Mouse (Mus musculus) embryonic facial prominence, embryonic 15.5 days (tissue): ENCODE results near the gene Itgb1bp2. TPM values are rescaled to one million over a fixed set of nuclear protein-coding genes. Genes with fewer than 3 reads are reported as not detected.
A peak's percentile ranks its signal among the peaks of the same experiment; 100 is the strongest.

Experiments
- ATAC-seq: fragments of 200-750 bp; cut with Nextera tagmentation; 2 replicates; pipeline ENCODE4 v1.8.0; 2017; ENCODE audit warnings: low read depth, moderate TSS enrichment; ENCODE audit not compliant: insufficient number of reproducible peaks, low FRiP score, low TSS enrichment
- H3K27ac ChIP-seq: fragments of 300-500 bp; sonication (generic); replicated peaks from 2 replicates; pipeline ENCODE4 v1.5.1; 2015; ENCODE audit warnings: mild to moderate bottlenecking, inconsistent platforms
- H3K27me3 ChIP-seq: fragments of 300-500 bp; sonication (generic); 2 replicates; pipeline ENCODE4 v1.6.1; 2015; ENCODE audit warnings: inconsistent platforms
- H3K36me3 ChIP-seq: fragments of 300-500 bp; sonication (generic); 2 replicates; pipeline ENCODE4 v1.6.1; 2015; ENCODE audit warnings: mild to moderate bottlenecking, inconsistent platforms
- H3K4me1 ChIP-seq: fragments of 300-500 bp; sonication (generic); 2 replicates; pipeline ENCODE4 v1.6.1; 2015; ENCODE audit warnings: inconsistent platforms
- H3K4me2 ChIP-seq: fragments of 300-500 bp; sonication (generic); replicated peaks from 2 replicates; pipeline ENCODE4 v1.6.1; 2015; ENCODE audit warnings: mild to moderate bottlenecking, inconsistent platforms
- H3K4me3 ChIP-seq: fragments of 300-500 bp; sonication (generic); replicated peaks from 2 replicates; pipeline ENCODE4 v1.5.1; 2015; ENCODE audit warnings: mild to moderate bottlenecking, inconsistent platforms
- H3K9ac ChIP-seq: fragments of 300-500 bp; sonication (generic); 2 replicates; pipeline ENCODE4 v1.6.1; 2015; ENCODE audit warnings: inconsistent platforms
- H3K9me3 ChIP-seq: fragments of 300-500 bp; sonication (generic); replicated peaks from 2 replicates; pipeline ENCODE4 v1.6.1; 2016; ENCODE audit warnings: inconsistent platforms
- WGBS: fragments of 180-500 bp; shearing (Covaris S2); methylation state at CpG from one replicate; pipeline ENCODE4 v1.1.7; 2015; 5-methylcytosine and 5-hydroxymethylcytosine counted together
- polyA plus RNA-seq: library from polyadenylated mRNA; unstranded; fragments of >200 nt; fragmentation: Nextera tagmentation; extraction: Ambion mirVana; gene quantifications from 2 replicates; pipeline ENCODE4 v1.2.1, GENCODE M21; 2015

Gene Itgb1bp2
- polyA plus RNA-seq, result 53.1 and 66.4 TPM in 2 replicates

DNA sequence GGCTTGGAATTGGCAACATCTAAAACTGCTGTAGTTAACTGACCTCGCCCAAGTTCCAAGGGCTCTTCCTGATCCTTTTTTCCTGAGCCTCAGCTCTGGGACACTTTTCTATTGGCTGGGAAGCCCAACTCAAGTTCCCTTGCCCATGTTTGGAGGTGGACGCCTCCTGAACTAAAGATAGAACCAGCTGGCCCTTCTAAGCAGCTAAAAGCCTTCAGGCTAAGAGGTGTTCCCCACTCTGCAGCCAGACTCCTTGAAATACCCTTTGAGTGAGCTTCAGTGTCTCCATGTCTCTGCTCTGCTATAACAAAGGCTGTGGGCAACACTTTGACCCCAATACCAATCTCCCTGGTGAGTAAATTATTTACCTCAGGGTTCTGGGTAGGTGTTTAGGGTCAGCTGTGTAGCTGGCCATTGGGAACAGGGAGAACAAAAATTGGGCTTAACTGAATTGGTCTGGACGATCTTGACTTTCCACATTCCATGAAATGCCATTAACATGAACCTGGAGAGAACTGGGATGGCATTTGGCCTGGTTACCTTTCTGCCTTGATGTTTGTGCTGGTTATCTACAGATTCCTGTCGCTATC is at the start of gene Itgb1bp2:
Gene Itgb1bp2 (plus strand): TSS at position 203 of the 590 bp plus-strand sequence.
- H3K36me3 ChIP-seq, result peaks cover 32% of the 10 kb centered on the region
- 63% methylated on average over 4 of the region's 4 CpGs for WGBS
- no peaks in the 10 kb centered on the region for H3K4me1 ChIP-seq
- H3K4me2 ChIP-seq, result no peak within 1 kb of the TSS
- no peak within 1 kb of the TSS for H3K9ac ChIP-seq
- no peak within 1 kb of the TSS for H3K4me3 ChIP-seq
- H3K9me3 ChIP-seq, result no peaks in the 10 kb centered on the region
- H3K27me3 ChIP-seq, result no peaks in the 10 kb centered on the region; the same call in 1 of the 2 replicates
- no peak within 1 kb of the TSS for H3K27ac ChIP-seq
- ATAC-seq, result no peak

DNA sequence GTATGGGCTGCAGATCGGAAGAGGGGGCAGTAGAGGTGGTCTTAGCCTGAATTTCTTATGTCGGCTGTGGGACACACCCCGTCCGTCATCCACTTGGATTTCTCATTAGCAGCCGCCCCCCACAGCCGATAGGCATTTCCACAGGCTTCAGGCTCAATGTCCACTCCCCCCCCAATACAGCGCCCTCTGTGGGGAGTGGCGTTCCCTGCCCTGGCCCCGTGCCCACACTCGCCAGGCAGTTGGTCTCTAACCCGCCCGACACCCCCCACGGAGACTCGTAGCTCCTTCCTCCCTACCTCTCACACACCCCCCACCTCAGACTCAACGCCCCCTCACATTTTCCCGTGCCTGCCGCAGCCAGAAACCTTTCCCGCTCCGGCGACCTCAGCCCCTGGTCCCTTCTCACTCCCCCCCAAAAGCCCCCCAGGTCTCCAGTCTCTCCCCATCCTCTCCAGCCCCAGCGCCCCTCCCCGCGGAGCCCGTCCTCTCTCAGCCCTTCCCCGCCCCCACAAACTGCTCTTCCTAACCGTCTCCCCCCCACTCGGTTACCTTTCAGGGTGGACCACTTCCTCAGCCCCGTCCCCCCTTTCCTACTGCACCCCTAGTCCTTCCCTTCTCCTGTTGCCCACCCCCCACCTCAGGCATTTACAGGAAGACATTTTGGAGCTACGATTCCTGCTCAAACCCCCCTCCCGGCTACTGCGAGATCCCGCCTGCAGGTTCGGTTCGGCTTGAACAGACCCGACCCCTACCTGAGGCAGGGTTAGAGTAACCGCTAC is 29.8 kb upstream of the Itgb1bp2 start:
- H3K27ac ChIP-seq, result peak overlapping the region; percentile 58; the same call in 1 of the 2 replicates
- no peaks in the 10 kb centered on the region for H3K9me3 ChIP-seq
- peak overlapping the region; percentile 57 for H3K4me2 ChIP-seq
- peak overlapping the region; percentile 60 for H3K4me3 ChIP-seq
- ATAC-seq, result peak; percentile 2; the same call in 1 of the 2 replicates
- WGBS, result 18% methylated on average over 33 of the region's 36 CpGs
- H3K9ac ChIP-seq, result peak overlapping the region; percentile 43
- no peaks in the 10 kb centered on the region for H3K27me3 ChIP-seq
- no peaks in the 10 kb centered on the region for H3K36me3 ChIP-seq
- peaks cover 11% of the 10 kb centered on the region for H3K4me1 ChIP-seq

DNA sequence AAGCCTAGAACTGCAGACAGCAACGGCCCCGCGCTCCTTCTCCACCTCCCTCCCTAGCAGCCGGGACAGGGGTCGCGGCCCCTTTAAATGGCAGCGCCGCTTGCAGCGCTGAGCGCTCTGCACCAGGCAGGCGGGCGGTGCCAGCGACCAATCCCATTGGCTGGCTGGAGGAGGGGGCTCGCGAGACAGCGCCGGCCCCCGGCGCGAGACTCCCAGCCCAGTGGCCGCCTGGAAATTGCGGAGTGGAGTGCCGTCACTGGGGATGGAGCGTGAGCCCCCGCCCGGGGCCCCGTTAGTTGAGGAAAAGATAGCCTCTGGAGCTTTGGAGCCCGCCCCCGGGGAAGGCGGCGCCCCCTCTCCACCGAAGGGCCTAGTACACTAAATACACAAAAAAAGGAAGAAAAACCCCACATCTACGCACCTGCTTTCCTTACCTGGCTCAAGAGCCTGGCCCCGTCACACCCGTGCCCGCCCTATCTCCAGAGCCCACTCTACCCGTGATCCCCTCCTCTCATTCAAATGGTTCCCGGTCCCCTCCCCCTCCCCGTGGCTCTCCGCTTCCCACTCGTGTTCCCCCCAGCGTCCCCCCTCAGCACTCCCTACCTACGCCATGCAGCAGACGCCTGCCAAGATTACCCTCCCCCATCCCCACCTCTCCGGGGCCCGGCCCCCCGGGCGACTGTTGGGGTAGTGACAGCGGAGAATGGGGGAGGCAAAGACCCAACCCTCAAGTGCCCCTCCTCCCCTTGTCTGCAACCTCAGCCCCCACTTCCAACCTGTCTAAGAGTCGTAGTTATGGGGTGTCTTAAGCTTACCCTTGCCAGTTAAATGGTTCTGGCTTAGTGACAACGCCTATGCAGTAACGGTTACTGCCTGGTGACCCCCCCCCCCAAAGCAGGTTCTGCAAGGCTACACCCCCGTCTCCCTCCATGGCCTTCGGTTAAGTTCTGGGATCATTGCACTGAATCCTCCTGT is 28.9 kb upstream of the Itgb1bp2 start:
- ATAC-seq, result peak; percentile 95
- peak overlapping the region; percentile 57 for H3K4me2 ChIP-seq

DNA sequence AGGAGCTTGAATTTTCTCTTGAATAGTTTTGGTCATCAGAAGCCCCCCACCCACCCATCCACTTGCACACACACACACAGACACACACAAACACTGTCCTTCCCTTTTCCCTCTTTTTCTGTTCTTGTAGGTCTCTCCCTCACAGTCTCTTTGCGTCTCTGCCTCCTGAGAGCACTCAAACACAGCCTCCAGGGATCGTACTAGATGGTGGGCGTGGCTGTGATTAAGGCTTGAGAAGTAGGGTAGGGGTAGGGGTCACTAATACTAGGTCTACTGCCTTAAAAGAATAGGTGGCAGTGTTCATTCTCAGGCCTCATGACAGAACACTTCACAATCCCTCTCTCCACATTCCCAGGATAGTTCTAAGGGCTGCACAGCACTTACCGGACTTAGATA is 28.2 kb upstream of the Itgb1bp2 start, which contains the start of gene Zmym3:
Gene Zmym3 (minus strand): TSS at position 150 of the 396 bp plus-strand sequence.
- H3K9me3 ChIP-seq, result no peaks in the 10 kb centered on the region
- peak within 1 kb of the TSS; percentile 57 for H3K4me2 ChIP-seq
- ATAC-seq, result no peak
- H3K4me3 ChIP-seq, result peak within 1 kb of the TSS; percentile 60
- H3K27me3 ChIP-seq, result no peaks in the 10 kb centered on the region
- H3K27ac ChIP-seq, result peak within 1 kb of the TSS; percentile 74
- H3K36me3 ChIP-seq, result no peaks in the 10 kb centered on the region
- 30% methylated on average over 4 of the region's 4 CpGs for WGBS
- H3K4me1 ChIP-seq, result peaks cover 11% of the 10 kb centered on the region
- no peak within 1 kb of the TSS for H3K9ac ChIP-seq

More for the DNA sequence above, 28.9 kb upstream of the Itgb1bp2 start:
- H3K9me3 ChIP-seq, result no peaks in the 10 kb centered on the region
- H3K4me3 ChIP-seq, result peak overlapping the region; percentile 60
- no peaks in the 10 kb centered on the region for H3K27me3 ChIP-seq
- H3K4me1 ChIP-seq, result peaks cover 11% of the 10 kb centered on the region
- H3K9ac ChIP-seq, result peak overlapping the region; percentile 43
- WGBS, result 14% methylated on average over 51 of the region's 54 CpGs
- no peaks in the 10 kb centered on the region for H3K36me3 ChIP-seq
- H3K27ac ChIP-seq, result peak overlapping the region; percentile 74

DNA sequence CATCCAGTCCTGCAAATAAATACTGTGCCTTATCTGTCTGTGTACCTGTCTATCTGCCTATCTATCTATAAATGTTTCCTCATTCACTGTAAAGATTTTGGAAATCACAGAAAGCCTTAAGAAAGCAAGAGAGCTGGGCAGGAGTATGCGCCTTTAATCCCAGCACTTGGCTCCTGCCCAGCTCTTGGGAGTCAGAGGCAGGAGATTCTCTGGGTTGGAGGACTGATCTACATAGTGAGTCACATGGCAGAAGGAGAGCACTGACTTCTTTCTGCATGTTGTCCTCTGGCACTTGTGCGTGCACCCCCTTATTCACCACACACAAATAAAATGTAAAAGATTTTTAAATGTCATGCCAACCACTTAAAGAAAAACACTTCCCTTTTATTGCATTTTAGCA is 25.4 kb upstream of the Itgb1bp2 start:
- H3K36me3 ChIP-seq, result no peaks in the 10 kb centered on the region
- 77% methylated on average over 2 of the region's 2 CpGs for WGBS
- ATAC-seq, result no peak
- H3K4me3 ChIP-seq, result no peak overlapping the region
- H3K27me3 ChIP-seq, result no peaks in the 10 kb centered on the region
- H3K27ac ChIP-seq, result no peak overlapping the region
- H3K4me1 ChIP-seq, result peaks cover 4% of the 10 kb centered on the region
- no peak overlapping the region for H3K9ac ChIP-seq
- no peak overlapping the region for H3K4me2 ChIP-seq
- no peaks in the 10 kb centered on the region for H3K9me3 ChIP-seq

DNA sequence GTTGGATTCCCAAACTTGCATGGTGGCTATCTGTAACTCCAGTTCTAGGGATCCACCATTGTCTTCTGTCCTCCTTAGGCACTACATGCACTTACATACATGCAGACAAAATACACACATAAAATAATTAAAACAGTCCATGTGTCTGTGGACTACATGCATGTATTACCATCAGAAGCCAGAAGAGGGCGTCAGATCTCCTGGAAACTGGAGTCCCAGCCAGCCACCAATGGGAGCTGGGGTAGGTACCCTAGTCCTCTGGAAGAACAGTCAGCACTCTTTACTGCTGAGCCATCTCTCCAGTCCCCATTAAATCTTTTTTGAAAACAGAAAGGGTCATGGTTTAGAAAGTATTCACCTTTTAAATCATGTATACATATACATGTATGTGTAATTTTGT is 21.1 kb upstream of the Itgb1bp2 start:
- no peak overlapping the region for H3K4me3 ChIP-seq
- H3K4me1 ChIP-seq, result no peaks in the 10 kb centered on the region
- H3K9ac ChIP-seq, result no peak overlapping the region
- H3K36me3 ChIP-seq, result 0 out of 2 replicates have a peak, but pooled peaks cover 6% of the 10 kb centered on the region
- no peak overlapping the region for H3K27ac ChIP-seq
- H3K9me3 ChIP-seq, result no peaks in the 10 kb centered on the region
- 4% methylated on average over 1 of the region's 1 CpGs for WGBS
- no peaks in the 10 kb centered on the region for H3K27me3 ChIP-seq
- no peak for ATAC-seq
- H3K4me2 ChIP-seq, result no peak overlapping the region

DNA sequence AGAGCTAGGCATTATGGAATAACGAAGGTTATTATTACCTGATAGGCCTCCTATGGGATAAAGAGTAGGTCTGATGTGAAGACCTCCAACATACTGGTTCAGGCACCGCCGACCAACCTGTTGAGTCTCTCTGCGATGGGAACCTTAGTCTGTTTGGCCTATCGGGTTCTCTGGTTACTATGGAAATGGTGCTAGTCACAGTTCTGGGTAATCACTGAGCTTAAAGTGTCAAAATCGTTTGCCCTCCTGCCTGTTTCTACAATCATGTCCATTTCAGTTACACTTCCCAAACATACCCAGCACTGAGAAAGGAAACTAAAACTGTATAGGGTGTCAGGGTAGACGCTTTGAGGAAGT is 20.1 kb upstream of the Itgb1bp2 start:
- peak overlapping the region; percentile 59 for H3K4me3 ChIP-seq
- H3K9me3 ChIP-seq, result no peaks in the 10 kb centered on the region
- H3K9ac ChIP-seq, result peak overlapping the region; percentile 18; the same call in 1 of the 2 replicates
- peak overlapping the region; percentile 44 for H3K4me2 ChIP-seq
- no peak for ATAC-seq
- H3K4me1 ChIP-seq, result no peaks in the 10 kb centered on the region
- H3K36me3 ChIP-seq, result 0 out of 2 replicates have a peak, but pooled peaks cover 6% of the 10 kb centered on the region
- H3K27ac ChIP-seq, result peak overlapping the region; percentile 91
- no peaks in the 10 kb centered on the region for H3K27me3 ChIP-seq
- 36% methylated on average over 7 of the region's 7 CpGs for WGBS

DNA sequence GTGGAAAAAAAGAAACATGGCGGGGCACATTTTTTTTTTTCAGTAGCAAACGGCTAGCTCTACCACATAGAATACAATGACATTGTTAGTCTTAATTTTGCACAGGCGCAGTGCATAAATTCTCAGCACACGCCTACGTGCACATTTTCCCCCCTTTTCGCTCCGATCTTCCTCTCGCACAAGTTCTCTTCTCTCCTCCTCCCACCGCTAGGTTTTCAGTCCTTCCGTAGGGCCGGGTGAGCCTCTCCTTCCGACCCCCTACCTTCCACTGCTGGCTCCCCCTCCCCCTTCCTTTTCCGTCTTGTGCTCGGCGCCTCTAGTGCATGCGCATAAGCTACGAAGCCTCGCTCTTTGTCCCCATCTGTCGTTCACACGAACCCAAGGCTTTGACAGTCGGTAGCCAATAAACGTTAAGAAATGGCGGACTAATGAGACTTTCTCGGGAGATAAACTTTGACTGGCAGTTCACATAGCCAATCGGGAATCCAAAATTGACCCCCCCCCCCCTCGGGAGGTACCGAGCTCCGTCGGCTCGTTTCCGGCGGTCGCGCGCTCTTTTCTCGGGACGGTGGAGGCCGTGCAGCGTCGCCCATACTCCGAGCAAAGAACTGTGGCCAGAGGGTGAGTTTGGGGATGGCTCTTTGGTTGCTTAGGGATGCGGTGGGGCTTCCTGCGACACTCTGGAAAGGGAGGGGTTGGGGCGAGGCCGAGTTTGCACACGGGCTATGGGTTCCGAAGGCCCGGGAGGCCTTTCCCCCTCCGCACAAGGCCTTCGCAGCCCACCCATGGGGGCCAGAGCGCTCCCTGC is 19.5 kb upstream of the Itgb1bp2 start, which contains the start of gene Nono:
Gene Nono (plus strand): TSS at position 177 of the 808 bp plus-strand sequence.
- Histone ChIP-seq H3K27me3 (no peaks in the 10 kb centered on the region), H3K9me3 (no peaks in the 10 kb centered on the region), H3K4me1 (no peaks in the 10 kb centered on the region), H3K36me3 (0 out of 2 replicates have a peak, but pooled peaks cover 6% of the 10 kb centered on the region), H3K4me2 (peak within 1 kb of the TSS; percentile 44), H3K4me3 (peak within 1 kb of the TSS; percentile 59), H3K9ac (peak within 1 kb of the TSS; percentile 51), H3K27ac (peak within 1 kb of the TSS; percentile 91)
- peak; percentile 98 for ATAC-seq
- WGBS, result 22% methylated on average over 50 of the region's 51 CpGs

DNA sequence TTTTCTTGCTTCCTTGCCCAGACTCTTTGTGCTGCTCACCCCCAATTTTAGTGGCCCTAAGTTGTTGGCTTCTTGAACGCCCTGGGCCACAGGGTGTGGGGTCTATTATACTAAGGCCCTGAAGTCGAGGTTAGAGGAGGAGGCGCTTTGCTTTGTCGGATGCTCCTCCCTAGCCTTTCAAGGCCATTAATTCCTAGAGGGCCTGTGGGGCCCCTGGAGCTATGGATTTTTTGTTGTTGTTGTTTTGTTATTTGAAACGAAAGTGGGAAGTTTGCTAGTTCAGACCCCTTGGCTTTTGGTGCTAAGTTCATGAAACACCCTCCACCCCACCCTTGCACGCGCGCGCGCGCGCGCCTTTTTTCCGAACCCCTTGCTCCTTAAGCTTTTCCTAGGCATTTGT is 18.9 kb upstream of the Itgb1bp2 start:
- H3K36me3 ChIP-seq, result 0 out of 2 replicates have a peak, but pooled peaks cover 6% of the 10 kb centered on the region
- peak overlapping the region; percentile 91 for H3K27ac ChIP-seq
- peak overlapping the region; percentile 44 for H3K4me2 ChIP-seq
- H3K4me3 ChIP-seq, result peak overlapping the region; percentile 59
- H3K9ac ChIP-seq, result peak overlapping the region; percentile 51
- no peaks in the 10 kb centered on the region for H3K9me3 ChIP-seq
- no peaks in the 10 kb centered on the region for H3K27me3 ChIP-seq
- 25% methylated on average over 14 of the region's 14 CpGs for WGBS
- no peaks in the 10 kb centered on the region for H3K4me1 ChIP-seq
- ATAC-seq, result peak; percentile 45; the same call in 1 of the 2 replicates

DNA sequence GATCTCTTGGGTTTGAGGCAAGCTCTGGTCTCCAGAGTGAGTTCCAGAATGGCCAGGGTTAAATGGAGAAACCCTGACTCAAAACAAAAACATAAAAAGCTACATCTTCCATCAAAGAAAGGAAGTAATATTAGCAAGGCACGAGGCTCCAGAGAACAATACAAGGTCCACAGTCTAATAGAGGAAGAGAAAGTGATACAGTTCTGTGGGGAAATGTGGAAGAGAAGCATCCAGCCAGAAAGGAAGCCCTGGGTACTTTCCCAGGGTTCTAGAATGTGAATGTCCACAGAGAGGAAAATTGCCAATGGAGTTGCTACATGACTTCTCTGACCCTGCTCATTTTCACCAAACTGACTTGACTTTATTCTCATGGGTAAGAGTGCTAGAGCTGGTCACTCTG is 2.3 kb downstream of the Itgb1bp2 start:
- H3K9ac ChIP-seq, result no peak overlapping the region
- H3K36me3 ChIP-seq, result peaks cover 20% of the 10 kb centered on the region; the same call in 1 of the 2 replicates
- H3K27me3 ChIP-seq, result no peaks in the 10 kb centered on the region; the same call in 1 of the 2 replicates
- no peak overlapping the region for H3K4me3 ChIP-seq
- no peak overlapping the region for H3K4me2 ChIP-seq
- H3K4me1 ChIP-seq, result no peaks in the 10 kb centered on the region
- WGBS, result 61% methylated on average over 1 of the region's 1 CpGs
- ATAC-seq, result no peak
- no peaks in the 10 kb centered on the region for H3K9me3 ChIP-seq
- no peak overlapping the region for H3K27ac ChIP-seq
